Mouse (Mus musculus): ENCODE measurements around the gene Fancm. TPM values are rescaled to one million over a fixed set of nuclear protein-coding genes. Genes with fewer than 3 reads are reported as not detected.
"Not testable (repeated sequence)": the region's sequence is repeated elsewhere in the genome, so short reads cannot be mapped to it uniquely, and the experiment has no call there.

Fancm gene
- polyA plus RNA-seq, 1 experiment from 2014 or later = 13.2 TPM

DNA sequence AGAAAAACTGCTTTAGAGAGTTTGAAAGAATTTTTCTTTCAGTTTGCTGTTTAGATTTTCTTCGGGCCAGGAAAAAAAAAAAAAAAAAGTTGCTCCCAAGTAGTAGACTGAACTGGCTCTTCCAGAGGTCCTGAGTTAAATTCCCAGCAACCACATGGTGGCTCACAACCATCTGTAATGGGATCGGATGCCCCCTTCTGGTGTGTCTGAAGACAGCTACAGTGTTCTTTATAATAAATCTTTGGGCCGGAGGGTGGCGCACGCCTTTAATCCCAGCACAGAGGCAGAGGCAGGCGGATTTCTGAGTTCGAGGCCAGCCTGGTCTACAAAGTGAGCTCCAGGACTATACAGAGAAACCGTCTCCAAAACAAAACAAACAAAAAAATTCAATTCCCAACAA lies 97.6 kb downstream of the Fancm start:
- not testable (repeated sequence) for H3K27me3 ChIP-seq (ENCODE audit: control insufficient read depth, insufficient read depth, low read length); DNase-seq (ENCODE audit: low spot score); H3K36me3 ChIP-seq (ENCODE audit: control insufficient read depth, insufficient read depth, low read length); H3K4me1 ChIP-seq (replicated peaks; ENCODE audit: control insufficient read depth, insufficient read depth, low read length); H3K9me3 ChIP-seq (ENCODE audit: control insufficient read depth, low read length)
- WGBS = 33% methylated on average over 8 of the region's 8 CpGs
- ATAC-seq (replicated peaks; ENCODE audit: low FRiP score) = peak; percentile 62
- peak overlapping the region; percentile 86 for H3K27ac ChIP-seq (ENCODE audit: low read depth, low read length)
- H3K4me2 ChIP-seq (ENCODE audit: low read depth, low read length, severe bottlenecking) = peak overlapping the region; percentile 56; the same call in 1 of the 2 replicates
- peak overlapping the region; percentile 79 for H3K4me3 ChIP-seq (ENCODE audit: low read depth, low read length)
- H3K9ac ChIP-seq (ENCODE audit: low read length) = peak overlapping the region; percentile 66

- Histone ChIP-seq H3K27ac (ENCODE audit: low read depth, low read length) (no peak overlapping the region), H3K4me3 (ENCODE audit: low read depth, low read length) (no peak overlapping the region), H3K9ac (ENCODE audit: low read length) (no peak overlapping the region), H3K36me3 (ENCODE audit: control insufficient read depth, insufficient read depth, low read length) (no peaks in the 10 kb centered on the region), H3K27me3 (ENCODE audit: control insufficient read depth, insufficient read depth, low read length) (no peaks in the 10 kb centered on the region), H3K9me3 (ENCODE audit: control insufficient read depth, low read length) (no peaks in the 10 kb centered on the region), H3K4me2 (ENCODE audit: low read depth, low read length, severe bottlenecking) (no peak overlapping the region), H3K4me1 (replicated peaks; ENCODE audit: control insufficient read depth, insufficient read depth, low read length) (no peaks in the 10 kb centered on the region)
- DNase-seq (ENCODE audit: low spot score) (no peak), ATAC-seq (replicated peaks; ENCODE audit: low FRiP score) (no peak)
- WGBS = 87% methylated on average over 5 of the region's 5 CpGs
Observed at GRCm38 (mm10) chr12:65173736-65174135, 98.3 kb downstream of the Fancm start.

Other genes starting within 250 kb of the Fancm start
- gene Gm527, start 157.7 kb upstream of the Fancm start, polyA plus RNA-seq (2014; fragmentation: Nextera tagmentation; extraction: Ambion mirVana) = 2.3 TPM in 2 replicates
- 13.7 and 14.2 TPM in 2 replicates for gene Klhl28, start 110.1 kb upstream of the Fancm start, polyA plus RNA-seq (2014; fragmentation: Nextera tagmentation; extraction: Ambion mirVana)
- gene Togaram1, start 109.8 kb upstream of the Fancm start, polyA plus RNA-seq (2014; fragmentation: Nextera tagmentation; extraction: Ambion mirVana) = 26.5 and 27.2 TPM in 2 replicates
- gene Prpf39, start 39.3 kb upstream of the Fancm start, polyA plus RNA-seq (2014; fragmentation: Nextera tagmentation; extraction: Ambion mirVana) = 68.3 and 74.5 TPM in 2 replicates
- 656 and 721 TPM in 2 replicates for gene Fkbp3, start 1.6 kb upstream of the Fancm start, polyA plus RNA-seq (2014; fragmentation: Nextera tagmentation; extraction: Ambion mirVana)
- gene Mis18bp1, start 97.0 kb downstream of the Fancm start, polyA plus RNA-seq (2014; fragmentation: Nextera tagmentation; extraction: Ambion mirVana) = 77.3 and 92.6 TPM in 2 replicates
- not detected in 2 replicates for gene Wdr20rt, start 149.9 kb downstream of the Fancm start, polyA plus RNA-seq (2014; fragmentation: Nextera tagmentation; extraction: Ambion mirVana)